Mouse (Mus musculus) lung, adult 2 months (tissue): Measurements from ENCODE around the gene Fhl1. TPM values are rescaled to one million over a fixed set of nuclear protein-coding genes. Genes with fewer than 3 reads are reported as not detected.

Experiments
- DNase-seq: peaks from one replicate; pipeline ENCODE4 v3.0.0; 2022
- H3K4me1 ChIP-seq: fragments of 200-500 bp; 2 replicates; pipeline ENCODE4 v1.6.1; 2011; ENCODE audit warnings: low read length; ENCODE audit not compliant: control insufficient read depth, insufficient read depth
- H3K4me3 ChIP-seq: fragments of 200-500 bp; replicated peaks from 2 replicates; pipeline ENCODE3; 2011; ENCODE audit warnings: low read depth, mild to moderate bottlenecking, control low read depth, low read length; ENCODE audit errors: extremely low read depth
- CTCF ChIP-seq: fragments of 200-500 bp; IDR thresholded peaks from 2 replicates; pipeline ENCODE4 v1.5.1; 2011; ENCODE audit warnings: mild to moderate bottlenecking, low read length, control low read depth; ENCODE audit not compliant: insufficient read depth
- POLR2A ChIP-seq: fragments of 200-500 bp; IDR thresholded peaks from 2 replicates; pipeline ENCODE4 v1.6.1; 2011; ENCODE audit warnings: low read depth, mild to moderate bottlenecking, control low read depth, low read length, borderline replicate concordance; ENCODE audit errors: extremely low read depth
- WGBS: fragments of 180-500 bp; shearing (Covaris S2); methylation state at CpG from one replicate; pipeline ENCODE4 v1.1.7; 2018; 5-methylcytosine and 5-hydroxymethylcytosine counted together
- polyA plus RNA-seq: library from polyadenylated mRNA; depleted of rRNA; stranded (reverse); fragments of >200 nt; gene quantifications from 2 replicates; pipeline ENCODE4 v1.2.3, GENCODE M21; 2012

Gene Fhl1
- polyA plus RNA-seq, 1 experiment, result 762 TPM

DNA sequence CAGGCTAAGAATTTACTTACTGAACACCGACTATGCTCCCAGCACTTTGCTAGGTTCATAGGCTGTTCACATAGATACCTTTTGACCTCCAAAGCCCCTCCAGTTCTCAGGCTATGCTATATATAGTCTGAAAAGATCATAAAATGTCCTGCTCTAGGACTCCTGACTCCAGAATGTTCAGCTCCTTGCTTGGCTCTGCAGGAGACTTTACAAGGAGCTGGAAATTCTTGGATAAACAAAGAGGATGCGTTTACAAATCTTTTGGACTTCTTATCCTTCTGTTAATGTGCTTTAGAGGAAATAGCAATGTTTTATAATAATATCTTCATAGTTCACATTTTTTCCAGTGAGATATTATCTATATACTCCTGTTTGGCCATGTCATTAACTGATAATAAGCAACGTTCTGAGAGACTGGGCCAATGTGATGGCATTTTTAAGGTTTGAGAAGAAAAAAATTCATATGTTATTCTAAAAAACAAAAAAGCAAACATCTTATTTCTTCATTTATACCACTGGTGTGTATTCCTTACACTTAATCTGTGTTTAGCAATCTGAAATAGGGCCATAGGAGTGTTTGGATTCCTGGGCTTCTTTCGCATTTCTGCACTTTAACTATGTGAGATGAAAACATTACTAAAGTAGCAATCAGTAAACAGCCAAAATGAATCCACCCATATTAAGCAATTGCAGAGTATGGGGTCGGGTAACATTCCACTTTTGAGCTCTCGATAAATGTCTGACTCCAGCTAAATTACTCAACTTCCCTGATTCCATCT, 22.8 kb upstream of the Fhl1 start:
- Histone ChIP-seq H3K4me3 (no peak overlapping the region), H3K4me1 (no peaks in the 10 kb centered on the region)
- WGBS, result 56% methylated on average over 6 of the region's 6 CpGs
- no peak for DNase-seq
- TF ChIP-seq POLR2A (no peak), CTCF (no peak)

DNA sequence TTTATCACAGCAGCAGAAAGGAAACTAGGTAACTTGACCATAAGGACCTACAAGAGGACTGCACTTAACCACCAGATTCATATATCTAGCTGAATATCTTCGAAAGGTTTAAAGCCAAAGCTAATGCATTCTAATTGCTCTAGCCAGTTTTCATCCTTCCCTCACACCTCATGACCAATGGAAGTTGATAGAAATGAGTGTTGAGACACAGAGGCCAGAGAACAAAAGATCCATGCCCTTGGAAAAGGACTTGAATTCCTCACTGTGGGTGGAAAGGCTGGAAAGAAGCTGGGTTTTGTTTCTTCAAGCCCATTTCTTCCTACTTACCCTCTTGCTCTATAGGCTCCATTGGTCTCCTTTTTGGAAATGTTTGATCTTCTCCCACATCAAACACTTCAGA, 21.1 kb upstream of the Fhl1 start:
- TF ChIP-seq POLR2A, result no peak
- TF ChIP-seq CTCF, result no peak
- WGBS, result 70% methylated on average over 1 of the region's 1 CpGs
- no peak overlapping the region for H3K4me3 ChIP-seq
- no peaks in the 10 kb centered on the region for H3K4me1 ChIP-seq
- no peak for DNase-seq

DNA sequence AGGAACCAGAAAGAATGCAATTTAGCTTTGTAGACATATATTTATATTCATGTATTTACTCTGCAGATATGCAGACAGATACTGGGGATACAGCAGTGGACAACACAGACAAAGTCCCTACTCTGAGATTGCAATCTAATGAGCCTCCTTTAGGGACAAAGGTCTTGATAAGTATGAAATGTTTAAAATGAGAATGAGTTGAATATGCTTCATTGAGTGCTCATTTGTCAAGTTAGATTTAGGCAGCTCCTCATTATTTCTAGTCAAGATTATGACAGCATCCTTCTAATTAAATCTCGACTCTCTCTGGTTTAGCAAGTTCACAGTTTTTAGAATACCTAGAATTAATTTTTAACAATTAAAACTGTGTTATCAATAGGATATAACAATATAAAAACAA, 18.9 kb upstream of the Fhl1 start:
- DNase-seq, result no peak
- Histone ChIP-seq H3K4me1 (no peaks in the 10 kb centered on the region), H3K4me3 (no peak overlapping the region)
- TF ChIP-seq POLR2A (no peak), CTCF (no peak)
- 73% methylated on average over 1 of the region's 1 CpGs for WGBS

DNA sequence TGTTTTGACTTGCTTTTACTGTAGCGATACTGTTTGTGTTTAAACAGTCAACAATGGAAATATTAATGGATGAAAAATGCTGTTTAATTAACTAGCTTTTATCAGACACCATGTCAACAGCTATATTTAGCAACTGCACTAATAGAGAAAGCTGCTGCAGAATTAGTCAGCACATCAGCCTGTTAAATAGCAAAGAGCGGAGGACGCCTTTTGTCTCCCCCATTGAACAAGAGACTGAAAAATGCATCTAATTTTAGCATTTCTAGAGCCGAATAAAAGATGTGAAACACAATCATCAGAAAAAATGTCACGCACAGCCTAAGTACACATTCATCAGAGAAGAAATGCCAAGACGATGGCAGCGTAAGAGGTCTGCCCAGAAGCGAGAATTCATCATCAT, 9.0 kb upstream of the Fhl1 start:
- Histone ChIP-seq H3K4me1 (no peaks in the 10 kb centered on the region), H3K4me3 (no peak overlapping the region)
- no peak for DNase-seq
- 75% methylated on average over 8 of the region's 8 CpGs for WGBS
- TF ChIP-seq POLR2A (no peak), CTCF (no peak)

DNA sequence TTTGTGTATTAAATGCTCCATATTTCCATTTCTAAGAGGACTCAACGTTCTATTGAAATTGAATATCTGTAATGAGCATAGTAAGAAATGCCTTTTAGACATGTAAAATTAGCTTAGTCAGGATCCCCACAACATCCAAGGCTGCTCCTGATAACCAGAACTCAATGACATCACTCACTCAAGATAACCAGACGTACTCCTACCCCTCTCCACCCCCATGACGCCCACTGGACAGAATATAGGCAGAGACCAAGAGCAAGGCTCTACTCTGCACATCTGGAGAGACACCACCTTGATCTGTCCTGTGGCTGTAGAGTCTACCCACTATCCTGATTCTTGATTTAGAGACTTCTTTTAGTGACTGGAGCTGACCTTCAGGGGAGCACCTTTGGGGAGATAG, 3.1 kb upstream of the Fhl1 start:
- Histone ChIP-seq H3K4me1 (peaks cover 3% of the 10 kb centered on the region; the same call in 1 of the 2 replicates), H3K4me3 (no peak overlapping the region)
- no peak for TF ChIP-seq POLR2A
- TF ChIP-seq CTCF, result no peak
- WGBS, result 57% methylated on average over 3 of the region's 3 CpGs
- no peak for DNase-seq

DNA sequence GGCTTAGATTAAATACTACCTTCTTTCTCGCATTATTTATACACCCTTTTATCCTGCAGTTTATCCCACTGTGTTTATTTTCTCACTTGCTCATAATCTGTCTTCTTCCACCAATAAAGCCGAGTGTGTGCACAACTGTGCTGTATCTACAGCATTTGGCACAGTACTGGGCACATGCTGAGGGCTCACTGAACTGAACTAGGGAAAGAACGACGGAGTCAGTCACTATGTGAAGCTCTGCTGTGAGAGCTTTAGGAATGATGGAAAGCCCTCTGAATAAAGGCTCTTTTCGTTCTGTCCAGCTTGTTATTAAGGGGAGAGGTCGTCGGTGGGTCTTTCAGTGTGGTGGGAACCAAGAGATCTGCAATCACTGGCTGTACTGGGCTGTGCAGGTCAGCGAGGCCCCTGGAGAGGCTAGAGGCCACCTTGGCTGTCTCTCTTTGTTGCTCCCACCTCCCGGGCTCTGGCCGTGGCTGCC, 720 bp upstream of the Fhl1 start:
- no peak for DNase-seq
- no peak for TF ChIP-seq POLR2A
- TF ChIP-seq CTCF, result no peak
- WGBS, result 31% methylated on average over 10 of the region's 10 CpGs
- H3K4me3 ChIP-seq, result peak overlapping the region; percentile 60
- H3K4me1 ChIP-seq, result peaks cover 3% of the 10 kb centered on the region; the same call in 1 of the 2 replicates

DNA sequence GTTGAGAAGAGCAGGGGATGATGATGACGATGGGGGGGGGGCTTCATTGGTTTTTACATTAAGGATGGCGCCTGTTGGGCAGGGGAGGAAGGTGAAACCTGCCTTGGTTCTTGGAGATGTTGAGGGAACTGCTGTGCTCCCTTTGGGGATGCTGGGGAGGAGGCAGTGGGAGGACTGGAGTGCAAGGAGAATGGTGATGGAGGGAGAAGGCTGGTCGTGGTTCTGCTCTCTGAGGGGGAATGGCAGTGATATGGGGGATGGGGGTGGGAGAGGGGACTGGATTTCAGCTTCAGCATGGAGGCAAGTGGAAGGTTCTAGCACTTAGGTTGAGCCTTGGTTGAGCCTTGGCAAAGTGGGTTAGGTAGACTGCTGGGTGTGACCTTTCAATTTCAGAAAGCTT, 814 bp downstream of the Fhl1 start:
- DNase-seq, result no peak
- WGBS, result 23% methylated on average over 3 of the region's 3 CpGs
- Histone ChIP-seq H3K4me1 (peaks cover 7% of the 10 kb centered on the region; the same call in 1 of the 2 replicates), H3K4me3 (peak overlapping the region; percentile 80)
- no peak for TF ChIP-seq POLR2A
- no peak for TF ChIP-seq CTCF

DNA sequence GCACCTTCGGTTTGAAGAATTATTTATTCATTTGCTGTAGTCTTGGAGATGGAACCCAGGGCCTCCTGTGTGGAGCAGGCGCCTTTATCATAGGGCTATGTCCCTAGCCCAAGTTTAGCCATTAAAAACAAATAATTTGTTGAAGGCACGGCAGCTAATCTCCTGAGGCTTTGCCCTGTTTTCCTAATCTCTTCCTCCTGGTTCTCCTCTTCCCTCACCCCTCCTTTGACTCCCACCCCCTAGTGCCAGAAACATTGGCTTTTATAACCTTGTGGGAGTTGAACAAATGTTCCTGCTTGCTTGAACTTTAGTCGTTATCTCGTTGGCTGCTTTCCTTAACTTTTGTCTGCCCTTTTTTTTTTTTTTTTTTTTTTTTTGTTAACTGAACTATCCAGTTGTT, 2.8 kb downstream of the Fhl1 start:
- H3K4me3 ChIP-seq, result no peak overlapping the region
- peaks cover 7% of the 10 kb centered on the region; the same call in 1 of the 2 replicates for H3K4me1 ChIP-seq
- WGBS, result 41% methylated on average over 5 of the region's 5 CpGs
- DNase-seq, result no peak
- TF ChIP-seq POLR2A (no peak), CTCF (no peak)

DNA sequence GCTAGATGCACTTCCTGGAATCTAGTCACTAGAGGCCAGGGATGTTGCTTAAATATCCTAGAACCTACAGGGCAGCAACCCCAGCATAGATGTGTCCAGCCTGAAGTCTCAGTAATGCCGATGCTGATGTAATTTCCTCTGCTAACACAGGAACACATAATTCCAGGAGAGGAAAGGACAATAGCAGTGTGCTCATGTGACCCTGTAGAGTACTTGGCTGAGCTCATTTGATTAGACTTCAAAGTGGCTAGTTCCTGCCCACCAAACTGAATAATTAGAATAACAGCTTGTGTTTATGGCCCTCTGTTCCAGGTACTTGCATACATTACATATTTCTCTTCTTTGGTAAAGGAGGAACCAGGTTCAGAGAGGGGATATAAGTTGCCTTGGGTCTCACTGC, 4.6 kb downstream of the Fhl1 start:
- Histone ChIP-seq H3K4me1 (peaks cover 4% of the 10 kb centered on the region; the same call in 1 of the 2 replicates), H3K4me3 (no peak overlapping the region)
- TF ChIP-seq POLR2A (no peak), CTCF (no peak)
- no peak for DNase-seq
- 47% methylated on average over 1 of the region's 1 CpGs for whole genome bisulfite sequencing
